Mouse (Mus musculus): ENCODE data around the gene Efnb2. TPM values are rescaled to one million over a fixed set of nuclear protein-coding genes. Genes with fewer than 3 reads are reported as not detected.

The Efnb2 gene
- polyA plus RNA-seq, 1 experiment from 2014 or later = 11.4 TPM

DNA sequence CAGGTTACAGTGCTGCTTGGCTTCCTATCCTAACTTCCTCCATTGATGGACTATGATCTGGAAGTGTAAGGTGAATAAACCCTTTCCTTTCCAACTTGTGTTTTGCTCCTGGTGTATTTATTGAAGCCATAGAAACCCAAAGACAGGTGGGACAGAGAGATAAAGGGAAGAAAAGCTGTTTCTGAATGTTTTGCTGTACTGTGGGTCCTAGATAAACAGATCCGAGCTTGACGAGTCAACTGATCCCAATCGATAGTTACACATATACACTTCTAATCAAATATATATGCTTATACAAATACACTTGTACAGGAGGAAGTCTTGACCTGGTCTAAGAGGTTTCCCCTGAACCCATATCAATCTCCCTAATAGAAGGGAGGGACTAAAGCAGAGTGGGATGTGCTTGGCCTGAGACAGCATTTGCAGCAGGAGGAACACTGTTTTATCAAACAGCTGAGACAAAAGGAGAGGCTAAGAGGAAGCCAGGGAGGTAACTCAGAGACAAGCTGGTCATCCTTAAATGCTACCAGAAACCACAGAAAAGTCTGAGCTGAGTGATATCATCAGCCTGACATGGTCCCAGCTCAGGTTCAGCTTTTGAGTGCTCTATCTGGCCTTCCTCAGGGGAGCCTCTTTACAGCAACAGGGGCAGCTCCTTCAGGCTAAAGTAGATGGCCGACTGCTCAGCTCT, 77.6 kb downstream of the Efnb2 start:
- no peak overlapping the region for H3K27ac ChIP-seq
- 79% methylated on average over 4 of the region's 4 CpGs for WGBS

DNA sequence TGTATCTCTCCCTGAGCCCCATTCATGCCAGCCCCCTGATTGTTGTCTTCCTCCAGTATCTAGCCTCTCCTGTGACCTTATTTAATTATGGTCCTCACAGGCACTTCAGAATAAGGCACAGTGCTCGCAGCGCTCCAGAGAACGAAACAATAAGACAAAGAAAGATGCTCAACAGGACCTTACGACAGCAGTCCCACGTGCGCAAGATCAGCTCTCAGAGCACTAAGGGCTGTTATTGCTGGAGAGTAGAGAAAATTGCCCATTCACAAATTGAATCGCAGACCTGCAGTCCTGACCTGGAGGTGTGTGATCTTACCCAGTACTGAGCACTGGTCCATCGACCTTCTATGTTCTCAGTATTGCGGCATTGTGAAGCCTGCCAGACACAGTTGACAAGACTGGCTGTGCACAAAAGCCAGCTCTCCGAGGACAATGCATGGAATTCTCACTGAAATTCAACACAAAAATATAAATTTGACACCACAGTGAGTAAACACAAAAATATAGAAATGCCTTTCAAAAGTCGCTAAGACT, 83.2 kb downstream of the Efnb2 start:
- H3K4me1 ChIP-seq (replicated peaks) = peaks cover 2% of the 10 kb centered on the region; the same call in 1 of the 2 replicates
- H3K4me2 ChIP-seq = no peak overlapping the region
- no peaks in the 10 kb centered on the region for H3K36me3 ChIP-seq
- ATAC-seq (replicated peaks; ENCODE audit: insufficient number of reproducible peaks, insufficient read depth, low FRiP score, low read depth) = no peak
- H3K4me3 ChIP-seq = no peak overlapping the region
- 82% methylated on average over 11 of the region's 11 CpGs for WGBS
- no peaks in the 10 kb centered on the region for H3K9me3 ChIP-seq (replicated peaks)
- H3K27me3 ChIP-seq = no peaks in the 10 kb centered on the region
- no peak overlapping the region for H3K9ac ChIP-seq
- H3K27ac ChIP-seq = no peak overlapping the region

More for the DNA sequence above, 77.6 kb downstream of the Efnb2 start:
- no peaks in the 10 kb centered on the region for H3K36me3 ChIP-seq
- H3K4me1 ChIP-seq (replicated peaks) = no peaks in the 10 kb centered on the region
- no peak overlapping the region for H3K4me2 ChIP-seq
- H3K27me3 ChIP-seq = no peaks in the 10 kb centered on the region
- ATAC-seq (replicated peaks; ENCODE audit: insufficient number of reproducible peaks, insufficient read depth, low FRiP score, low read depth) = no peak
- no peak overlapping the region for H3K9ac ChIP-seq
- H3K4me3 ChIP-seq = no peak overlapping the region
- H3K9me3 ChIP-seq (replicated peaks) = no peaks in the 10 kb centered on the region

DNA sequence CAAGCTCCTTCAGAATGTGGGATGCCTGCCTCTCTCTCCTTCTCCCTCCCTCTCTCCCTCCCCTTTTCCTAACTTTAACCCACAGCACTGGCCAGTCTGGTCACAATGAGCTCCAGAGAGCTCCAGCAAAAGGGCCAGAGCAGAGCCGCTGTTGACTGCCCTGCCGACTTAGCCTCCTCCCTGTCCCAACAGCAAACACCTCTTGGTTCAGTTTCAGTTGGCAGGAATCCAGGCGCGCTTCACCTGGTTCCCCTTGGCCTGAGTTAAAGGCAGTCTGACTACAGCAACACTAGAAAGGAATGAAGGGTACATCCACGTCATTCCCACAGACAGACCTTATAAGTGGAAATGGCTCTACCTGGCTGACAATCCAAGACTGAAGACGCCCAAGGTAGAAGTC, 84.2 kb downstream of the Efnb2 start:
- WGBS = 80% methylated on average over 6 of the region's 6 CpGs
- H3K4me1 ChIP-seq (replicated peaks) = peaks cover 2% of the 10 kb centered on the region; the same call in 1 of the 2 replicates
- no peak overlapping the region for H3K9ac ChIP-seq
- H3K27ac ChIP-seq = no peak overlapping the region
- no peak overlapping the region for H3K4me2 ChIP-seq
- H3K4me3 ChIP-seq = no peak overlapping the region
- ATAC-seq (replicated peaks; ENCODE audit: insufficient number of reproducible peaks, insufficient read depth, low FRiP score, low read depth) = no peak; the same call in 1 of the 2 replicates
- no peaks in the 10 kb centered on the region for H3K27me3 ChIP-seq
- no peaks in the 10 kb centered on the region for H3K36me3 ChIP-seq
- H3K9me3 ChIP-seq (replicated peaks) = no peaks in the 10 kb centered on the region

DNA sequence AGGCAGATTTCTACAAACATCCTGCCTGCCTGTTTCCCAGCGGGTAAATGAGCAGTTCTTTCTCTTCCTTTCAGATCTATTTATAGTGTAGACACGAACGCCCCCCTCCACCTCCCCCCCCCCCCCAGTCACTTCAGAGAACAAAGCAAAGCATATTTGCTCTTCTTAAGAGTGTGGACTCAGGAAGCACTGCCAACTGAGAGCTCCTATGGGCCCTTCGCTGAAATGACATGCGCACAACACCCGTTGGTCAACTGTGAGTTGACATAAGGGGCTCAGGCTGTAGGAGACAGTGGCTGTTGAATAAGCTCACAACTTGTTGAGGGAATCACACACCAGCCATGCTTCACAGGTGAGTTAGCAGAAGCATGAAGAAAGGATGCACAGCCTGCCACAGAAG, 84.8 kb downstream of the Efnb2 start:
- 32% methylated on average over 6 of the region's 6 CpGs for WGBS
- peaks cover 2% of the 10 kb centered on the region; the same call in 1 of the 2 replicates for H3K4me1 ChIP-seq (replicated peaks)
- no peak overlapping the region for H3K9ac ChIP-seq
- H3K27ac ChIP-seq = no peak overlapping the region
- no peaks in the 10 kb centered on the region for H3K9me3 ChIP-seq (replicated peaks)
- H3K27me3 ChIP-seq = no peaks in the 10 kb centered on the region
- H3K36me3 ChIP-seq = no peaks in the 10 kb centered on the region
- H3K4me3 ChIP-seq = no peak overlapping the region
- no peak overlapping the region for H3K4me2 ChIP-seq
- ATAC-seq (replicated peaks; ENCODE audit: insufficient number of reproducible peaks, insufficient read depth, low FRiP score, low read depth) = no peak; the same call in 1 of the 2 replicates

DNA sequence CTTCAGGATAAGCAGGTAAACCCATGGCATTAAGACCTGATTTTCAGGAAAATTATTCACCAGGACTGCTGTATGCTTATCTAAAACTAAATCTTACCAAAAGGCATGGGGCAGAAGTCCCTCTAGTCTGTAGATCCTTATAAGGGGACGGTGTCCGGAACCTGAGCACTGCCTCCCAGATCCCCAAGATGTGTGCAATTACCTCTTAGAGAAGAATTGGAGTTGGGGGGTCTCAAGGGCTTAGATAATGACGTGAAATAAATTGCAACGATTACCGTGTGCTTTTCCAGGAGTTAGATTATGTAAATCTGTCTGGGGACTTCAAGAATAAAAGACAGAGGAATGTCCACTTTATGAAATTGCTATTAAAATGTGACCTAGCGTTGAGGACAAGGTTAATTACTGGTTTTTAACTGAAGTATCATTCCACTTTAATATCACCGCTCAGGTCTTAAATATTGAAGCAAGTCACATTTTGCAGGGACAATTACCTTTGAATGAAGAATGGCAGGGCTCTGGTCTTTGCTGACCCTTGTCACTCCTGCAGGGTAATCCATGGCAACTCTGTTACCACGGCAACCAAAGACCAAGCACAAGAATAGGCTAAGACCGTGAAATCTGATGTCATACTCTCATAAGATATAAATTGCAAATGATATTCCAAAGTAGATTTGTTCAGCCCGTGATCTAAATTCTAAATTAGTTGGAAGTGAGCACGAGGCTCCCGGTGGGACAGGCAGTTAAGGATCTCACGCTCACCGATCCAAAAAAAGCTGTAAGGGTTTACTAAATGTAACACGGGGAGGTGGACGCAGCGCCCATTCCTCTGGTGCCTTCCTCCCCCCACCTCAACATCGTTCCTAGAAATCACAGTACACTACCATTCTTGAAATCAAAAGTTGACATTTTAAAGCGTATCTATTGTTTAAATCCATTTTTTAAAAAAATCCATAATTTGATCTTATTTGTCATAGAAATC, 86.2 kb downstream of the Efnb2 start:
- Histone ChIP-seq H3K9me3 (replicated peaks) (no peaks in the 10 kb centered on the region), H3K4me2 (no peak overlapping the region), H3K27ac (no peak overlapping the region), H3K9ac (no peak overlapping the region), H3K4me3 (no peak overlapping the region), H3K4me1 (replicated peaks) (peaks cover 2% of the 10 kb centered on the region; the same call in 1 of the 2 replicates), H3K36me3 (no peaks in the 10 kb centered on the region), H3K27me3 (no peaks in the 10 kb centered on the region)
- WGBS = 84% methylated on average over 19 of the region's 19 CpGs
- no peak for ATAC-seq (replicated peaks; ENCODE audit: insufficient number of reproducible peaks, insufficient read depth, low FRiP score, low read depth)

DNA sequence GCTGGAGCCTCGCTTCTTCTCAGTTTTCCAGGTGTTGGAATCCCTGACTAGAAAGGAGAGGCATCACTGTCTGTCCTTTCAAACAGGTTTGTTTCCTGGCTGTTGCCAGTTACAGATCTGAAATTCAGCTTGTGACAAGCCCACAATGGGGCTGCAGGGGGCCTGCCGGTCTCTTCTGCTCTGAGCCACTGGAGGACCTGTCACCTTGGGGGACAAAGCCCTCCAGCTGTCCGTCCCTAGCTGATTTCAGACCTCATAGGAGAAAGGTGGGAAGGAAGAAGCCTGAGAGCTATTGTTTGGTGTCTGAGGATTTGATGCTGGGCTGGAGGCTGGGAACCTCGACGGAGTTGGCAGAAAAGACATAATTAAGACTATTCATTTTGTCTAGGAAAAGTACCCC, 88.8 kb downstream of the Efnb2 start:
- H3K27ac ChIP-seq = no peak overlapping the region
- no peaks in the 10 kb centered on the region for H3K27me3 ChIP-seq
- H3K4me2 ChIP-seq = no peak overlapping the region
- H3K4me1 ChIP-seq (replicated peaks) = peaks cover 2% of the 10 kb centered on the region; the same call in 1 of the 2 replicates
- WGBS = 39% methylated on average over 5 of the region's 5 CpGs
- H3K36me3 ChIP-seq = no peaks in the 10 kb centered on the region
- H3K9ac ChIP-seq = no peak overlapping the region
- H3K4me3 ChIP-seq = no peak overlapping the region
- ATAC-seq (replicated peaks; ENCODE audit: insufficient number of reproducible peaks, insufficient read depth, low FRiP score, low read depth) = no peak
- no peaks in the 10 kb centered on the region for H3K9me3 ChIP-seq (replicated peaks)

DNA sequence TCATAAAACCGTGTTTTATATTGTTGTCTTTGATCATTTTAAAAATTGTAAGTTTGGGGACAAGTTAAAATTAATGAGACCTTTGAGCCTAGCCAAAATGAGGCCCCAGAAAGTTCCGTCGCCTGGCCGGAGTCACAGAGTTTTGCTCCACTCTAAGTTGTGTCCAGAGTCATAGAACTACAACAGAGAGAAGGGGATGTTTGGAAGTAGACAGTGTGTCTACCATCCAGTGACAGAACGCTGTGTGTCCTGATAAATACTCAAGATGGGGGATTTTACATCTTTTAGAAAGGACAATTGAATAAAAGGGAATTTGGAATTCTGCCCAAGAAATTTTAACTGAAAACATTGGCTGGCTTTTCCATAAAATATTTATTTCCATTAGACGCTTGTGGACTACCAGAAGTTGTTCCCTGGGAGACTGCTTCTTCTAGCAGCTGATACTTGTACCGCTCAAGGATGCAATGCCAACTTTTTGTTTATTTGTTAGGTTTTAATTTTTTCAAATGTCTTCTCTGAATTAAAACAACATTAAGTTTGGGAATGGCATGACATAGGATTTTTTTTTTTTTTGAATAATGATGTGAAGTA, 89.3 kb downstream of the Efnb2 start:
- Histone ChIP-seq H3K4me3 (no peak overlapping the region), H3K4me1 (replicated peaks) (0 out of 2 replicates have a peak, but pooled peaks cover 2% of the 10 kb centered on the region), H3K9ac (no peak overlapping the region), H3K36me3 (no peaks in the 10 kb centered on the region), H3K9me3 (replicated peaks) (no peaks in the 10 kb centered on the region), H3K27me3 (no peaks in the 10 kb centered on the region), H3K4me2 (no peak overlapping the region), H3K27ac (no peak overlapping the region)
- 79% methylated on average over 7 of the region's 7 CpGs for WGBS
- no peak for ATAC-seq (replicated peaks; ENCODE audit: insufficient number of reproducible peaks, insufficient read depth, low FRiP score, low read depth)

DNA sequence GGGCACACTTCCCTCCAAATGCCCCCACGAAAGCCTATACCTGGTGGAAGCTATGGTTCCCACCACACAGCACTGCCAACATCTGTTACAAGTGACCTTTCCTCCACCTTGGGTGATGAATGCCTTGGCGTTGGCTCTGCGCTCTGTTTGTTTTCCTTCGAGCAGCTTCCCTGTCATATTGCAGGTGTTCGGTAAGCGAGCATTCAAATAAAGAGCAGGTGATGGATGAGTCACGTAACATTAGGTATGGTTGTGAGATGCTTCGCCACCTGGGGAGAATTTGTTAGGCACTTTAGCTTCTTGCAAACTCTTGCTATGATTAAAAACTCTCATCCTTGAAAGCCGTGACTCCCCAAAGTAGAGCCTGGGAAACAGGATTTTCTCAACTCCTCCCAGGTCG, 91.8 kb downstream of the Efnb2 start:
- Histone ChIP-seq H3K4me3 (no peak overlapping the region), H3K27ac (no peak overlapping the region), H3K9ac (no peak overlapping the region), H3K36me3 (no peaks in the 10 kb centered on the region), H3K9me3 (replicated peaks) (no peaks in the 10 kb centered on the region), H3K4me1 (replicated peaks) (no peaks in the 10 kb centered on the region), H3K4me2 (no peak overlapping the region), H3K27me3 (no peaks in the 10 kb centered on the region)
- no peak for ATAC-seq (replicated peaks; ENCODE audit: insufficient number of reproducible peaks, insufficient read depth, low FRiP score, low read depth)
- WGBS = 82% methylated on average over 10 of the region's 10 CpGs

DNA sequence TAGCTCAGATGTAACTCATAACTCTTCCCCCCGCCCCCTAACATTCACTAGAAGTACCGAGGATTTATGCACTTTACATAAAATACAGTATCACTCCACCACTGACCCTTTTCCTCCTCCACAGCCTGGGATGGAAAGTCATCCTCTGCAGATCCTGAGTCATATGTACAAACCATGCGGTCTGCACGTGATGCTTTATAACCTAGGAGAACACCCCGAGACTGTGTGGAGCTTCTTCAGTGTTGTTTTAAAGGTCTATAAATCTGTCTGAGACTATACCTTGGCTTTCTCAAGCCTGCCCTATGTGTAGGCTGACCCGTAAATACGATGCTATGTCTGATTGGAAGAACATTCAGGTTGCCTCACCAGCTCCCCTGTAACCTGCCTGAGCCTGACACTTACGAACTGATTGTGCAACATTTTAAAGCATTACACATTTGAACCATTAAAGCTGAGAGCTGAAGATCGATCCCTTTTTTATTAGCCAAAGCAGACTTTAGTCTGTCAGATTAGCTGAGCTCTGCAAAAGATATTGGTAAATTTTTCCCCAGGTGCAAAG, 92.7 kb downstream of the Efnb2 start:
- no peaks in the 10 kb centered on the region for H3K27me3 ChIP-seq
- no peak for ATAC-seq (replicated peaks; ENCODE audit: insufficient number of reproducible peaks, insufficient read depth, low FRiP score, low read depth)

More for the DNA sequence above, 92.7 kb downstream of the Efnb2 start:
- Histone ChIP-seq H3K4me1 (replicated peaks) (no peaks in the 10 kb centered on the region), H3K27ac (no peak overlapping the region), H3K9ac (no peak overlapping the region), H3K4me3 (no peak overlapping the region), H3K4me2 (no peak overlapping the region), H3K36me3 (no peaks in the 10 kb centered on the region), H3K9me3 (replicated peaks) (no peaks in the 10 kb centered on the region)
- WGBS = 87% methylated on average over 9 of the region's 9 CpGs

Data from heart, embryonic 15.5 days (tissue).